Mouse (Mus musculus): ENCODE data around the gene Sgca. TPM values are rescaled to one million over a fixed set of nuclear protein-coding genes. Genes with fewer than 3 reads are reported as not detected.

Sgca gene
- polyA plus RNA-seq, 1 experiment from 2014 or later, result 0.52 TPM

- Histone ChIP-seq H3K27ac (peak overlapping the region; percentile 97), H3K4me3 (peak overlapping the region; percentile 97), H3K9ac (peak overlapping the region; percentile 99), H3K9me3 (no peaks in the 10 kb centered on the region), H3K4me1 (replicated peaks) (peaks cover 67% of the 10 kb centered on the region), H3K36me3 (no peaks in the 10 kb centered on the region; the same call in 1 of the 2 replicates), H3K27me3 (no peaks in the 10 kb centered on the region), H3K4me2 (peak overlapping the region; percentile 100)
- 45% methylated on average over 6 of the region's 6 CpGs for WGBS
- ATAC-seq (ENCODE audit: low FRiP score), result no peak
Observed at GRCm38 (mm10) chr11:94990102-94990748, 14.1 kb upstream of the Sgca start.

GRCm38 (mm10) chr11:94989562-94990017 is 13.5 kb upstream of the Sgca start:
- Histone ChIP-seq H3K9me3 (no peaks in the 10 kb centered on the region), H3K27me3 (no peaks in the 10 kb centered on the region), H3K27ac (peak overlapping the region; percentile 97), H3K36me3 (no peaks in the 10 kb centered on the region), H3K4me3 (peak overlapping the region; percentile 97), H3K4me2 (peak overlapping the region; percentile 100), H3K4me1 (replicated peaks) (peaks cover 61% of the 10 kb centered on the region), H3K9ac (peak overlapping the region; percentile 99)
- WGBS, result 0% methylated on average over 12 of the region's 12 CpGs
- peak; percentile 46 for ATAC-seq (ENCODE audit: low FRiP score)

GRCm38 (mm10) chr11:94988780-94989561 is 12.8 kb upstream of the Sgca start:
- Histone ChIP-seq H3K4me3 (peak overlapping the region; percentile 97), H3K27ac (peak overlapping the region; percentile 97), H3K9me3 (no peaks in the 10 kb centered on the region), H3K4me2 (peak overlapping the region; percentile 100), H3K36me3 (no peaks in the 10 kb centered on the region), H3K4me1 (replicated peaks) (peaks cover 55% of the 10 kb centered on the region), H3K27me3 (no peaks in the 10 kb centered on the region), H3K9ac (peak overlapping the region; percentile 80)
- 25% methylated on average over 10 of the region's 10 CpGs for WGBS
- no peak for ATAC-seq (ENCODE audit: low FRiP score)

- Histone ChIP-seq H3K4me2 (no peak overlapping the region), H3K4me1 (replicated peaks) (peaks cover 43% of the 10 kb centered on the region), H3K4me3 (no peak overlapping the region), H3K36me3 (no peaks in the 10 kb centered on the region), H3K9me3 (no peaks in the 10 kb centered on the region), H3K9ac (no peak overlapping the region), H3K27ac (no peak overlapping the region), H3K27me3 (no peaks in the 10 kb centered on the region)
- ATAC-seq (ENCODE audit: low FRiP score), result no peak
- 88% methylated on average over 8 of the region's 8 CpGs for WGBS
Observed at GRCm38 (mm10) chr11:94987851-94988250, 11.7 kb upstream of the Sgca start.

- Histone ChIP-seq H3K4me2 (no peak overlapping the region), H3K4me3 (no peak overlapping the region), H3K27ac (no peak overlapping the region), H3K4me1 (replicated peaks) (peaks cover 38% of the 10 kb centered on the region), H3K9me3 (no peaks in the 10 kb centered on the region), H3K27me3 (no peaks in the 10 kb centered on the region), H3K36me3 (no peaks in the 10 kb centered on the region), H3K9ac (no peak overlapping the region)
- WGBS, result 48% methylated on average over 6 of the region's 6 CpGs
- ATAC-seq (ENCODE audit: low FRiP score), result no peak
Observed at GRCm38 (mm10) chr11:94987341-94987740, 11.2 kb upstream of the Sgca start.

GRCm38 (mm10) chr11:94986435-94986834 is 10.3 kb upstream of the Sgca start:
- WGBS, result 58% methylated on average over 2 of the region's 2 CpGs

GRCm38 (mm10) chr11:94985822-94986221 is 9.7 kb upstream of the Sgca start:
- Histone ChIP-seq H3K36me3 (no peaks in the 10 kb centered on the region), H3K9me3 (no peaks in the 10 kb centered on the region), H3K9ac (no peak overlapping the region), H3K27ac (no peak overlapping the region), H3K4me2 (no peak overlapping the region), H3K4me1 (replicated peaks) (peaks cover 33% of the 10 kb centered on the region), H3K27me3 (no peaks in the 10 kb centered on the region), H3K4me3 (no peak overlapping the region)
- ATAC-seq (ENCODE audit: low FRiP score), result no peak
- WGBS, result 78% methylated on average over 5 of the region's 5 CpGs

More at GRCm38 (mm10) chr11:94986435-94986834, 10.3 kb upstream of the Sgca start:
- no peak overlapping the region for H3K4me2 ChIP-seq
- no peak overlapping the region for H3K4me3 ChIP-seq
- H3K27ac ChIP-seq, result no peak overlapping the region
- no peak for ATAC-seq (ENCODE audit: low FRiP score)
- no peak overlapping the region for H3K9ac ChIP-seq
- no peaks in the 10 kb centered on the region for H3K9me3 ChIP-seq
- peaks cover 33% of the 10 kb centered on the region for H3K4me1 ChIP-seq (replicated peaks)
- no peaks in the 10 kb centered on the region for H3K27me3 ChIP-seq
- no peaks in the 10 kb centered on the region for H3K36me3 ChIP-seq

- no peaks in the 10 kb centered on the region for H3K27me3 ChIP-seq
- ATAC-seq (ENCODE audit: low FRiP score), result no peak
- no peak overlapping the region for H3K4me2 ChIP-seq
- no peak overlapping the region for H3K27ac ChIP-seq
- no peaks in the 10 kb centered on the region for H3K36me3 ChIP-seq
- no peaks in the 10 kb centered on the region for H3K9me3 ChIP-seq
- H3K9ac ChIP-seq, result no peak overlapping the region
- H3K4me1 ChIP-seq (replicated peaks), result peaks cover 28% of the 10 kb centered on the region
- no peak overlapping the region for H3K4me3 ChIP-seq
- 47% methylated on average over 1 of the region's 1 CpGs for WGBS
Observed at GRCm38 (mm10) chr11:94985140-94985539, 9.0 kb upstream of the Sgca start.

- peaks cover 19% of the 10 kb centered on the region for H3K4me1 ChIP-seq (replicated peaks)
- H3K4me3 ChIP-seq, result peak overlapping the region; percentile 25
- H3K36me3 ChIP-seq, result no peaks in the 10 kb centered on the region
- WGBS, result 77% methylated on average over 11 of the region's 11 CpGs
- peak overlapping the region; percentile 95 for H3K27ac ChIP-seq
- H3K9me3 ChIP-seq, result no peaks in the 10 kb centered on the region
- H3K9ac ChIP-seq, result peak overlapping the region; percentile 67
- peak overlapping the region; percentile 47 for H3K4me2 ChIP-seq
- H3K27me3 ChIP-seq, result no peaks in the 10 kb centered on the region
- peak; percentile 19; the same call in 1 of the 2 replicates for ATAC-seq (ENCODE audit: low FRiP score)
Observed at GRCm38 (mm10) chr11:94979462-94980179, 3.5 kb upstream of the Sgca start.

- H3K4me2 ChIP-seq, result peak overlapping the region; percentile 47
- H3K27me3 ChIP-seq, result no peaks in the 10 kb centered on the region
- H3K4me3 ChIP-seq, result peak overlapping the region; percentile 25
- no peaks in the 10 kb centered on the region for H3K9me3 ChIP-seq
- ATAC-seq (ENCODE audit: low FRiP score), result peak; percentile 95
- H3K9ac ChIP-seq, result peak overlapping the region; percentile 67
- H3K27ac ChIP-seq, result peak overlapping the region; percentile 95
- WGBS, result 1% methylated on average over 20 of the region's 20 CpGs
- no peaks in the 10 kb centered on the region for H3K36me3 ChIP-seq
- H3K4me1 ChIP-seq (replicated peaks), result peaks cover 19% of the 10 kb centered on the region
Observed at GRCm38 (mm10) chr11:94978947-94979346, 2.8 kb upstream of the Sgca start.

GRCm38 (mm10) chr11:94978178-94978915 is 2.2 kb upstream of the Sgca start:
- Histone ChIP-seq H3K9me3 (no peaks in the 10 kb centered on the region), H3K27me3 (no peaks in the 10 kb centered on the region), H3K4me2 (peak overlapping the region; percentile 47), H3K9ac (peak overlapping the region; percentile 67), H3K27ac (peak overlapping the region; percentile 95), H3K4me3 (0 out of 2 replicates have a peak overlapping the region, but pooled peaks have one; percentile 18), H3K36me3 (no peaks in the 10 kb centered on the region), H3K4me1 (replicated peaks) (peaks cover 20% of the 10 kb centered on the region)
- WGBS, result 36% methylated on average over 9 of the region's 9 CpGs
- ATAC-seq (ENCODE audit: low FRiP score), result peak; percentile 76; the same call in 1 of the 2 replicates
